Mouse (Mus musculus): Measurements from ENCODE around the gene Xpo6. TPM values are rescaled to one million over a fixed set of nuclear protein-coding genes. Genes with fewer than 3 reads are reported as not detected.

Gene Xpo6
- total RNA-seq, 2 experiments from 2014 or later = 98.4 to 103 TPM

- DNase-seq (ENCODE audit: low spot score in 2 of 2) = no peak
Measured at GRCm38 (mm10) chr7:126082286-126082741, 118.0 kb downstream of the Xpo6 start, which contains the start of gene Gsg1l. Gsg1l (minus strand) TSS chr7:126082411.

GRCm38 (mm10) chr7:126081727-126082285 lies 118.5 kb downstream of the Xpo6 start:
- DNase-seq (ENCODE audit: low spot score in 2 of 2) = no peak

DNA sequence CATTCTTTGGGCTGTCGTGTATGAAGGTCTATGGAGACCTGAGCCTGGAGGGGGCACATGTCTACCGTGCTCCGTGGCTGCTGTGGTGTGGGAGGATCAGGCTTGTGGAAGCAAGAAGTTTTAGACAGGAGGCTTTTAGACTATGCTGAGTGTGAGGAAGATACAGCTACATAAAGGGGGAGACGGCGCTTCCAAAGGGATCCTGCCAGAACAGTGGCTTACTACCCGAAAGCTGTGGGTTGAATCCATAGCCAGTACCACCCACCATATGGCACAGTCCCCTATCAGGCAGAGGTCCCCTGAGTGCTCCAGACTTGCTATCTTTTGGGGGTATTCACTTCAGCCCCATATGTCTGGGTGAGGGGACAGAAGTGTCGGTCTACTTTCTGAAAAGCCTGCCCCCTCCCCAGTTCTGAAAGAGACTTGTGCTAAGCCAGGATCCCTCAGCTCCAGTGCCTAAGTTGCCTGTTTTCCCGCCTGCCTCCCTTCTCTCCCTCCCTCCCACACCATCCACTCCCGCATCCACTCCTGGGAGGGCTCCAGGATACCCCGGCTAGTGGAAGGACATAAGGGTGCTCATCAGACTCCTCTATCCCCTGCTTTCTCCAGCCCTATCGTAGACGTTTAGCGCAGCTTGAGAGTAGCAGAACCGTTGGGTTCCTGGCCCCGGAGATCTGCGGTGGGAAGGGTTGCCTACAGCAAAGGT lies 119.2 kb downstream of the Xpo6 start:
- DNase-seq (ENCODE audit: low spot score in 2 of 2) = no peak

- DNase-seq (ENCODE audit: low spot score in 2 of 2) = no peak
Measured at GRCm38 (mm10) chr7:126076935-126077334, 123.4 kb downstream of the Xpo6 start.

DNA sequence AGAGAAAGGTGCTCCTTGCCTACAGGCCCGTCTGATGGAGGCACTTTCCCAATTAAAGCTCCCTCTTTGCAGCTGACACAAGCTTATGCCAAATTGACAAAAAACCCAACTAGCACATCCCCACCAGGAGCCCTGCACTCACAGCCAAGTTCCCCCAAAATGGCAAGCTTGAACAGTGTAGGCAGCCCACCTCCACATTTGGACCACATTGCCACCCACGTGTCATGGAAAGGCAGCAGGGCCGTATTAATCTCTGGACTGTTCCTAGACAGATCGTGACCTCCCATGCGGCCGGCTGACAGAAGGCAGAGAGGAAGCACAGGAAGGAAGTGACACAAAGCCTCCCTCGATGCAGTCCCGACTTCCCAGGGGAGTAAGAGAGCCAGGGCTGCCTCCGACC lies 125.2 kb downstream of the Xpo6 start:
- DNase-seq (ENCODE audit: low spot score in 2 of 2) = no peak

- DNase-seq (ENCODE audit: low spot score in 2 of 2) = no peak
Measured at GRCm38 (mm10) chr7:126070321-126070720, 130.0 kb downstream of the Xpo6 start.

DNA sequence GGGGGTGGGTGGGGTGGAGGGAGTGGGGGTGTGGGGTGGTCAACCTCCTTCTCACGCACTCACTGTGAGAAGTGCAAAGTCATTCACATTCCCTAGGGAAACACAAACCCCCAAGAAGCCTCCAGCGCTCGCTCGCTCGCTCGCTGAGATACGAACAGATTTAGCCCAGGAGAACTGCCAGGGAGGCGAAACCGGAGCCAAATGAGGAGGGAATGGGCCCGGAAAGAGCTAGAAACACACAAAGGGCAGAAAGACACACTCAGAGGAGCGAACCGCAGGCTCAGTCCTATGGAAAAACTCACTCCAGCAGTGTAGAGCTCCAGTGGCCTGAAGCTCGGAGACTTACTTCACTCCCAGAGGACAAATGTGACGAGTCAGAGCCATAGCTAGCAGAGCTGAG lies 133.5 kb downstream of the Xpo6 start:
- no peak for DNase-seq (ENCODE audit: low spot score in 2 of 2)

DNA sequence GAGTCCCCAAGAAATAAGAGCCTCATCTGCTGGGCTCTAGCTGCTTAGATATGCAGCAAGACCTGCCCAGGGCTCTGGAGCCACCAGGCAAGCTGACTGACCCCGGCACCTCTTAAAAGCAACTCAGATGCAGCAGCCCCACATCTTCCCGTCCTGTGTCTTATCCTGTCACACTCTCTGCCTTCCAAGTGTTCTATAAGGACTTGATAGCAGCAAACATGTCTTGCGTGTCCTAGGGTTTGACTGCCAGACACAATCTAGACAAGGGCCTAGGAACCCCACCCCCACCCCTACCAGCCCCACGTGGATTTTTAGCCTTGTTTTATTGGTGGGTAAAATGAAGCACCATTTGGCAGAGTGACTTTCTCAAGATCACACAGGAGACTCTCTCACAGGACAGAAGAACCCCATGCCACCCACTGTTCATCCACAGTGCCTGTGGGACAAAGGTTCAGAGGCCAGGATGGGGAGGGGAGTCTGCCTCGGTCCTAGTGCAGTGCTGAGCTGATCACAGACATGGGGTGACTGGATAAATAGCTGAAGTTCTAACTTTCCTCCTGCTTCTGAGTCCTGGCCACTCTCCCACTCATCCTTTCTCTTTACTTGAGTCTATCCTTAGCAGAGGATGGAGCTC lies 134.9 kb downstream of the Xpo6 start:
- DNase-seq (ENCODE audit: low spot score in 2 of 2) = no peak

DNA sequence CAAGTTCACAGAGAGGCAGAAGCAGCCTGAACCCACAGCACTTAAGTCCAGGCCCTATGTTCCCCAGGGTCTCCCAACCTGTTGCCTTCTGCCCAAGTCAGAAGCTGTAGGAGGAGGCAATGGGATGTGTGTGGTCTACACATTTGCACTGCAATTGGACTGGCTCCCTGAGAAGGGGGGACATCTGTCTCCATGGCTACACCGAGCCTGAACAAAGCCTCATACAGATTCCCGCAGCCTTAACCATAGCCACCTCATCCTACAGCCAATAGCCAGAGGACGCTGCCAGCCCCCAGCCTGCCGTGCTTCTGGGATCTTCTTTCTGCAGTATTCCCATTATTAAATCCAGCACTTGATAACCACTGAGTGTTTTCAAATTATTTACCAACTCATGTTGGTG lies 138.1 kb downstream of the Xpo6 start:
- no peak for DNase-seq (ENCODE audit: low spot score in 2 of 2)

- DNase-seq (ENCODE audit: low spot score in 2 of 2) = no peak
Measured at GRCm38 (mm10) chr7:126058918-126059317, 141.4 kb downstream of the Xpo6 start.

DNA sequence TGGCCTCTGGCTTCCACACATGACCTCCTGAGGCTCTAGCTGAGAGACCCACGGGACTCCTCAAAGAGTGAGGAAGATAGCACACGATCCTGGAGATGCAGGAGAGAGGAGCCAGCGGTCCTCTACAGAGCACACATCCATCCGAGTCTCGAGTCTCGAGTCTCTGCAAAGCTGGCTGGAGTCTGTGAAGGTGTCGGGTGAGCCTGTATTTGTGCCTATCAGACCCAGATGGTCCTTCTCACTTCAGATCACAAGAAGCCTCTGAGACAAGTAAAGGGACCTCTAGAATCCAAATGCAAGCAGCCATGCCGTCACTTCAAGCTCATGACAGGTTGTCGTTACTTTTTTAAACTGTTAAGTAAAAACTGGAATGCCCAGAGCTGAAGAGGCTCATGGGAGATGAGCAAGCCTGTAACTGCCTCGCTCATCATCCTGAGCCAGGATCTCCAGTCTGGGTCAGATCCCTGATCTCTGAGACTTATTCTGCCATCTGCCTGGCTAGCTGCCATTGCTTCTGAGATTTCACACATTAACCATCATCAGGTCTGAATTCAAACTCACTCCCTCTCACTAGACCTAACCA lies 142.9 kb downstream of the Xpo6 start:
- no peak for DNase-seq (ENCODE audit: low spot score in 2 of 2)

DNA sequence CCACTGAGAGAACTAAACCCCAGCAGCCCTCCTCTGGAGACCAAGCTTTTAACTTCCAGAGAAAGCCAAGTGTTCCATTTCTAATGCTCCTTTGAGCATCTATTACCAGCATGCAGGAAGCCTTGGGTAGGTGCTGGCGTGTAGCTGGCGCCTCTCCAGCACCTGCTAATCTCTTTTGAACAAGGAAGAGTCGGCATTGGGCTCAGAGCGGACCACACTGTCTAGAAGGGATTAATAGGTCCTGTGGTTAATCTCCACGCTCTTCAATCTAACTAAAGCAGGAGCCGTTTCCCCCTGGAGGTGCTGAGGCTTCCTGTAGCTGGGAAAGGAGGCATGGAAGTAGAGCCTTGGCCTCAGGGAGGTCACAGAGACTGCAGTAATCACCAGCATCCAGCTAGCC lies 145.7 kb downstream of the Xpo6 start:
- no peak for DNase-seq (ENCODE audit: low spot score in 2 of 2)

- DNase-seq (ENCODE audit: low spot score in 2 of 2) = no peak
Measured at GRCm38 (mm10) chr7:126053618-126054017, 146.7 kb downstream of the Xpo6 start.

DNA sequence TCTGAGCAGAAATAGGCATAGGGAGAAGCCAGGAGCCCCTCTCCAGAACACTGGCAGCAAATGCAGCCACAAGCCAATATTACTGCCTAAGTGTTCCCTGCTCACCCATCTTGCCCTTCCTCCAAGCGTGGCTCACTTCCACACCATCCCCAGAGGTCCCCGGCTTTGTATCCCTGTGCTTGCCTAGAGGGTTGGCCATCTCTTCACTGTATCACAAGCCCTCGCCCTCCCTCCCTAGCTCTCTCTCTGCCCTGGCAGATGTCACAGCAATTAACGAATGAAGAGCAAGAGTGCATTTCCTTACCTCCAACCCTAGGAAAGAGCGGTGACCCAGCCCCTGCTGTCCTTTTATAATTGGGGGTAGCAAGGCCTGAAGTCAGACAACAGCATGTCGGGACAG lies 148.4 kb downstream of the Xpo6 start:
- DNase-seq (ENCODE audit: low spot score in 2 of 2) = no peak

Other genes with a start within 250 kb of the Xpo6 start
- 10 to 100 TPM; 13.2 to 13.9 TPM for gene Gsg1l, start 118.1 kb downstream of the Xpo6 start, total RNA-seq (2021)
- 10 to 100 TPM; 60.4 to 60.6 TPM for gene Sbk1, start 72.1 kb upstream of the Xpo6 start, total RNA-seq (2021)
- 1 to 10 TPM; 1.4 to 2.5 TPM for gene Lat, start 169.1 kb upstream of the Xpo6 start, total RNA-seq (2021)
- 10 to 100 TPM; 60.1 to 65.2 TPM for gene Spns1, start 176.9 kb upstream of the Xpo6 start, total RNA-seq (2021)
- gene Nfatc2ip, start 196.2 kb upstream of the Xpo6 start, total RNA-seq (2021) = 1 to 10 TPM; 5.8 to 7.6 TPM
- gene Cd19, start 214.4 kb upstream of the Xpo6 start, total RNA-seq (2021) = 1 to 10 TPM in 1 of 2 experiments, under 1 TPM in 1; 0.48 to 1.6 TPM
- 10 to 100 TPM; 52.1 to 63.2 TPM for gene Rabep2, start 228.3 kb upstream of the Xpo6 start, total RNA-seq (2021)